Mouse (Mus musculus) skeletal muscle tissue, adult 2 months (tissue): ENCODE measurements around the gene Eml2.
A peak's percentile ranks its signal among the peaks of the same experiment; 100 is the strongest.
"Not testable (repeated sequence)": the region's sequence is repeated elsewhere in the genome, so short reads cannot be mapped to it uniquely, and the experiment has no call there.

Source experiments
- DNase-seq: peaks from one replicate; pipeline ENCODE4 v3.0.0-alpha.2; 2012; ENCODE audit warnings: low read depth, low spot score

Gene Eml2

GRCm38 (mm10) chr7:19175708-19176515 is at the start of gene Eml2:
Gene Eml2, plus strand, starts transcription at chr7:19176421.
- peak; percentile 55 for DNase-seq

GRCm38 (mm10) chr7:19127744-19128143 is 48.5 kb upstream of the Eml2 start:
- no peak for DNase-seq

GRCm38 (mm10) chr7:19129396-19129795 is 46.8 kb upstream of the Eml2 start:
- no peak for DNase-seq

GRCm38 (mm10) chr7:19130657-19131056 is 45.6 kb upstream of the Eml2 start:
- no peak for DNase-seq

GRCm38 (mm10) chr7:19131324-19131848 is 44.8 kb upstream of the Eml2 start:
- peak; percentile 98 for DNase-seq

GRCm38 (mm10) chr7:19136168-19136567 is 40.1 kb upstream of the Eml2 start:
- no peak for DNase-seq

GRCm38 (mm10) chr7:19136673-19137334 is 39.4 kb upstream of the Eml2 start:
- no peak for DNase-seq

- DNase-seq = no peak
These were observed 38.8 kb upstream of the Eml2 start for GRCm38 (mm10) chr7:19137380-19137779.

- DNase-seq = no peak
These were observed 29.4 kb upstream of the Eml2 start for GRCm38 (mm10) chr7:19146793-19147192.

- DNase-seq = no peak
These were observed 28.6 kb upstream of the Eml2 start for GRCm38 (mm10) chr7:19147497-19148045.

- DNase-seq = no peak
These were observed 27.9 kb upstream of the Eml2 start for GRCm38 (mm10) chr7:19148180-19148874.

GRCm38 (mm10) chr7:19148875-19149541 is 27.2 kb upstream of the Eml2 start, which contains the start of gene Qpctl:
Gene Qpctl, minus strand, starts transcription at chr7:19149291.
- peak; percentile 98 for DNase-seq

- peak; percentile 95 for DNase-seq
These were observed 26.6 kb upstream of the Eml2 start, which contains the start of gene Snrpd2 for GRCm38 (mm10) chr7:19149626-19150025. Gene Snrpd2, plus strand, starts transcription at chr7:19149722.

GRCm38 (mm10) chr7:19151121-19151520 is 25.1 kb upstream of the Eml2 start:
- DNase-seq = not testable (repeated sequence)

- DNase-seq = no peak
These were observed 21.4 kb upstream of the Eml2 start for GRCm38 (mm10) chr7:19154796-19155195.

GRCm38 (mm10) chr7:19155825-19156475 is 20.3 kb upstream of the Eml2 start:
- DNase-seq = no peak

GRCm38 (mm10) chr7:19157160-19157800 is 18.9 kb upstream of the Eml2 start:
- DNase-seq = peak; percentile 68

- no peak for DNase-seq
These were observed 17.6 kb upstream of the Eml2 start for GRCm38 (mm10) chr7:19158601-19159000.

GRCm38 (mm10) chr7:19159411-19159810 is 16.8 kb upstream of the Eml2 start:
- no peak for DNase-seq

- no peak for DNase-seq
These were observed 16.1 kb upstream of the Eml2 start for GRCm38 (mm10) chr7:19160115-19160514.
